Mouse (Mus musculus) kidney, postnatal 10 days (tissue): Measurements from ENCODE around the gene H2-T22.

ENCODE experiments used
- DNase-seq: peaks from one replicate; pipeline ENCODE4 v3.0.0; 2021; ENCODE audit warnings: mixed read lengths

Gene H2-T22

DNA sequence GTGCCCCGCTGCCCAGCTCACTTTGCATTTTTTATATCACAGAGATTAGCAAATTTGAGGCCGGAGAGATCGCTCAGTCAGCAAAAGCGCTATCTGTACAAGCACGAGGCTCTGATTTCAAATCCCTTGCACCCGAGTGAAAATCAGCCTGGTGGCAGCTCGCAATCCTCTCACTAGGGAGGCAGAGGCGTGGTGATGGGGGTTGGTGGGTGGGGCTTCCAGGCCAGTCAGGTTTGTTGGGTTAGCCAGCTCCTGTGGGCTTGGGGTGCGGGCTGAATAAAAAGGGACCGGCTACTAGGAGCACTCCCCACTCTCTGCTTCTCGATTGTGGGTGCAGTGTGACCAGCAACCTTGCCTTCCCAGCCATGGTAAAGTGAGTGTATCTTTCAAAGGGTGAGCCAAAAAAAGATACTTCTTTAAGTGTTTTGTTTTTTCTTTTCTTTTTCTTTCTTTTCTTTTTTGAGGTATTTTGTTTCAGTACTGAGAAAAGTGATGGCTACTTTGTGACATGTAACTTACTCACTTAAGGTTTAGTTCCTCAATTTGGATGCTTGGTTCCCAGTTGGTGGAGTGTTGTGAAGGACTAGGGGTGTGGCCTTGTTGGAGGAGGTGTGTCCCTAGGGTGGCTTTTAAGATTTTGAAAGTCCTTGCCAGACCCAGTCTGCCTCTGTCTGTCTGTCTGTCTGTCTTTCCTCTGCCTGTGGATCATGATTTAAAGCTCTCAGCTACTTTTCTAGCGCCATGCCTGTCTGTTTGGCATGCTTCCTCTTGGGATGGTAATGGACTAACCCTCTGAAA is 44.6 kb downstream of the H2-T22 start:
- peak; percentile 28 for DNase-seq

- DNase-seq: peak; percentile 98
These were observed 45.6 kb downstream of the H2-T22 start for GRCm38 (mm10) chr17:35996949-35997348.

GRCm38 (mm10) chr17:35994879-35995240 is 47.7 kb downstream of the H2-T22 start:
- DNase-seq: no peak

- DNase-seq: peak; percentile 88
These were observed 48.2 kb downstream of the H2-T22 start for GRCm38 (mm10) chr17:35994175-35994878.

DNA sequence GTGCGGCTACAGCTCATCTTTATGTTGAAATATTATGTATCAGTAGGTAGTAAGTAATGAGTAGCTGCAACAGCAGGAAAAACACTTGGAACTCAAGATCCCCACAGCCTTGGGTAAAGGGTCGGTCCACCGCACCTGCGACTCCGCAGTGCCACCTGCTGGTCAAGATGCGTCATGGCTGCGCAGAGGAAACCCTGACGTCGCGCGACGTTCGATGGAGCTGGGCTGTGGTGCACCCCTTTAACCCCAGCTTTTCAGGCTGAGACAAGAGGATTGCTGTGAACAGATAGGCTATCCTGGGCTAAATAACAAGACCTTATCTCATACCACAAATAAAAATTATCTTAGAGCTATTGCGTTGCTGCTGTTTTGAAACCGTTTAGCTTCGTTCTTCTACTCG is 48.9 kb downstream of the H2-T22 start:
- peak; percentile 87 for DNase-seq

GRCm38 (mm10) chr17:35991781-35992180 is 50.8 kb downstream of the H2-T22 start:
- DNase-seq: peak; percentile 50
